25 mouse cellular contexts compared by ENCODE assay signal in the genomic region with DNA sequence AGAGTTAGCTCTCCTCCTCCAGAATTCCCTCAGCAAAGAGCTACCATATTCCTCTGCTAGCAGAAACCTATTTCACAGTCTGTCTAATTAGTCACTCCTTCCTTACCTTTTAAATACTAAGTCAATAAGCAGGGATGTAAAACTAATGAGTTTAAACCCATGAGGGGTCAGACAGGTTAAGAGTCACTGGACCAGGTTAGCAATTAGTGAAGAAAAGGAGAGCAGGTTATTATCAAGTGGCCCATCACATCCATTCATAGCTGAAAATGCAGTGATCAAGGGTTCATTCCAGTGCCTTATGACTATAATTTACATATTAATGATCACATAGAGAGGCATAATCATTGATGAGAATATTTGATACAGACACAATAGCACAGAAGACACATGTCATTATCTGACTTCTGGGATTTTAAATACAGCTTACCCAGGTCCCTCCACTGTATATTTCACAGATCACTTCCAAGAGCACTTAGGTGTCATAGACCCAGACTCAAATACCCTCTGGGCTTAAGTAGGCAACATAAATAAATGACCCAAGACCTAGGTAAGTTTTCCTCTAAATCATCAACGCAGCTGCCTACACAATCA.
A peak's percentile ranks its signal among the peaks of the same experiment; 100 is the strongest.
DNase-seq lines count a peak whose midpoint lies in the region; ATAC-seq and TF ChIP-seq lines count a peak whose summit lies in the region.
"Had no signal": no experiment of that assay in that cellular context is flagged by ENCODE, and none has a peak within 500 bp of the region (broad histone marks: within the 10 kb centered on the region; RNA-seq: fewer than 3 reads in every experiment).

No protein-coding gene starts in this region.

- no peak overlapping the region for H3K4me3 ChIP-seq in hindbrain, embryonic 12.5 days
- H3K4me3 ChIP-seq in hindbrain, postnatal 0 days (ENCODE audit: low read length), result no peak overlapping the region
- no peak overlapping the region for H3K4me3 ChIP-seq in midbrain, embryonic 11.5 days (ENCODE audit: low read depth, low read length)
- H3K4me3 ChIP-seq in midbrain, embryonic 10.5 days, result no peak overlapping the region
- no peak overlapping the region for H3K4me3 ChIP-seq in neural tube, embryonic 13.5 days
- H3K4me3 ChIP-seq in neural tube, embryonic 15.5 days (replicated peaks), result no peak overlapping the region
- H3K4me3 ChIP-seq: embryonic facial prominence, embryonic 10.5 days; embryonic facial prominence, embryonic 13.5 days; erythroblast, embryonic 14.5 days; forebrain, embryonic 12.5 days; forebrain, embryonic 15.5 days; intestine, embryonic 15.5 days had no signal

- no peaks in the 10 kb centered on the region for H3K27me3 ChIP-seq in hindbrain, embryonic 12.5 days
- no peaks in the 10 kb centered on the region for H3K27me3 ChIP-seq in hindbrain, postnatal 0 days (ENCODE audit: insufficient read depth, low read length)
- H3K27me3 ChIP-seq in midbrain, embryonic 11.5 days (ENCODE audit: control insufficient read depth, insufficient read depth, low read length), result no peaks in the 10 kb centered on the region
- no peaks in the 10 kb centered on the region for H3K27me3 ChIP-seq in midbrain, embryonic 10.5 days (ENCODE audit: low read depth, poor library complexity, severe bottlenecking)
- no peaks in the 10 kb centered on the region for H3K27me3 ChIP-seq in neural tube, embryonic 13.5 days
- H3K27me3 ChIP-seq in neural tube, embryonic 15.5 days (replicated peaks), result no peaks in the 10 kb centered on the region
- H3K27me3 ChIP-seq: CH12.LX; embryonic facial prominence, embryonic 13.5 days; forebrain, embryonic 12.5 days; forebrain, embryonic 15.5 days; intestine, embryonic 15.5 days; Patski had no signal

- no peak for TF ChIP-seq CTCF in hindbrain, postnatal 0 days (IDR thresholded peaks at IDR 0.05; ENCODE audit: low read depth)

- DNase-seq in hindbrain, postnatal 0 days (ENCODE audit: low spot score), result no peak
- peak; percentile 23 for DNase-seq in midbrain, embryonic 11.5 days (ENCODE audit: low spot score, missing footprints)
- DNase-seq in midbrain, embryonic 10.5 days (ENCODE audit: low spot score), result no peak
- DNase-seq in neural tube, embryonic 10.5 days (ENCODE audit: extremely low spot score, low spot score), result no peak
- DNase-seq in adrenal gland, adult 2 months, result no peak
- DNase-seq: adrenal gland, postnatal 14 days; B cell, adult 2 months; cerebellum, adult 11-12 months; cerebellum, adult 8-10 months; cerebellum, postnatal 36 days; embryo, embryonic 11 days; gastrocnemius, postnatal 25 days had no signal

- H3K9ac ChIP-seq in hindbrain, embryonic 12.5 days, result no peak overlapping the region
- H3K9ac ChIP-seq in hindbrain, postnatal 0 days (replicated peaks; ENCODE audit: low read length), result no peak overlapping the region
- no peak overlapping the region for H3K9ac ChIP-seq in midbrain, embryonic 11.5 days (ENCODE audit: low read length)
- no peak overlapping the region for H3K9ac ChIP-seq in neural tube, embryonic 13.5 days
- H3K9ac ChIP-seq in neural tube, embryonic 15.5 days (replicated peaks), result no peak overlapping the region
- H3K9ac ChIP-seq: embryonic facial prominence, embryonic 13.5 days; forebrain, embryonic 12.5 days; forebrain, embryonic 15.5 days; intestine, embryonic 15.5 days had no signal

- 0 out of 2 replicates have a peak, but pooled peaks cover 3% of the 10 kb centered on the region for H3K4me1 ChIP-seq in hindbrain, embryonic 12.5 days
- H3K4me1 ChIP-seq in hindbrain, postnatal 0 days (ENCODE audit: insufficient read depth, low read length), result no peaks in the 10 kb centered on the region
- no peaks in the 10 kb centered on the region for H3K4me1 ChIP-seq in midbrain, embryonic 11.5 days (ENCODE audit: control insufficient read depth, insufficient read depth, low read length)
- 0 out of 2 replicates have a peak, but pooled peaks cover 5% of the 10 kb centered on the region for H3K4me1 ChIP-seq in midbrain, embryonic 10.5 days
- peaks cover 7% of the 10 kb centered on the region; the same call in 1 of the 2 replicates for H3K4me1 ChIP-seq in neural tube, embryonic 13.5 days (replicated peaks)
- no peaks in the 10 kb centered on the region; the same call in 1 of the 2 replicates for H3K4me1 ChIP-seq in neural tube, embryonic 15.5 days
- H3K4me1 ChIP-seq: embryonic facial prominence, embryonic 10.5 days; embryonic facial prominence, embryonic 13.5 days; intestine, embryonic 15.5 days had no signal

- no peak overlapping the region for H3K4me2 ChIP-seq in hindbrain, embryonic 12.5 days (replicated peaks)
- no peak overlapping the region for H3K4me2 ChIP-seq in hindbrain, postnatal 0 days (ENCODE audit: low read depth, low read length)
- H3K4me2 ChIP-seq in midbrain, embryonic 11.5 days, result no peak overlapping the region
- H3K4me2 ChIP-seq in neural tube, embryonic 13.5 days, result no peak overlapping the region
- no peak overlapping the region for H3K4me2 ChIP-seq in neural tube, embryonic 15.5 days
- H3K4me2 ChIP-seq: embryonic facial prominence, embryonic 13.5 days; forebrain, embryonic 12.5 days; forebrain, embryonic 15.5 days; heart, embryonic 11.5 days; intestine, embryonic 15.5 days had no signal

- H3K27ac ChIP-seq in hindbrain, embryonic 12.5 days, result peak overlapping the region; percentile 7; the same call in 1 of the 2 replicates
- no peak overlapping the region for H3K27ac ChIP-seq in hindbrain, postnatal 0 days
- no peak overlapping the region for H3K27ac ChIP-seq in midbrain, embryonic 11.5 days (ENCODE audit: low read depth, low read length)
- no peak overlapping the region for H3K27ac ChIP-seq in midbrain, embryonic 10.5 days (replicated peaks)
- H3K27ac ChIP-seq in neural tube, embryonic 13.5 days (replicated peaks), result no peak overlapping the region
- H3K27ac ChIP-seq in neural tube, embryonic 15.5 days (replicated peaks), result no peak overlapping the region
- H3K27ac ChIP-seq: embryonic facial prominence, embryonic 10.5 days; embryonic facial prominence, embryonic 13.5 days; forebrain, embryonic 12.5 days; forebrain, embryonic 15.5 days; intestine, embryonic 15.5 days had no signal

- no peaks in the 10 kb centered on the region for H3K36me3 ChIP-seq in hindbrain, embryonic 12.5 days
- no peaks in the 10 kb centered on the region for H3K36me3 ChIP-seq in hindbrain, postnatal 0 days (ENCODE audit: insufficient read depth, low read length)
- no peaks in the 10 kb centered on the region for H3K36me3 ChIP-seq in midbrain, embryonic 11.5 days (ENCODE audit: control insufficient read depth, insufficient read depth, low read length)
- no peaks in the 10 kb centered on the region for H3K36me3 ChIP-seq in midbrain, embryonic 10.5 days
- no peaks in the 10 kb centered on the region for H3K36me3 ChIP-seq in neural tube, embryonic 13.5 days
- no peaks in the 10 kb centered on the region for H3K36me3 ChIP-seq in neural tube, embryonic 15.5 days
- H3K36me3 ChIP-seq: embryonic facial prominence, embryonic 10.5 days; embryonic facial prominence, embryonic 13.5 days; forebrain, embryonic 12.5 days; forebrain, embryonic 15.5 days; G1E; intestine, embryonic 15.5 days had no signal

- ATAC-seq in hindbrain, embryonic 12.5 days (ENCODE audit: low FRiP score), result 0 out of 2 replicates have a peak, but pooled peaks have one; percentile 35
- no peak for ATAC-seq in hindbrain, postnatal 0 days
- no peak for ATAC-seq in midbrain, embryonic 11.5 days (ENCODE audit: low FRiP score)
- peak; percentile 77 for ATAC-seq in neural tube, embryonic 13.5 days (ENCODE audit: low read depth)
- peak; percentile 72; the same call in 1 of the 2 replicates for ATAC-seq in neural tube, embryonic 15.5 days (ENCODE audit: low FRiP score)
- ATAC-seq: forebrain, embryonic 15.5 days; intestine, embryonic 15.5 days; Patski had no signal

- no peaks in the 10 kb centered on the region for H3K9me3 ChIP-seq in hindbrain, embryonic 12.5 days (replicated peaks)
- no peaks in the 10 kb centered on the region for H3K9me3 ChIP-seq in hindbrain, postnatal 0 days (ENCODE audit: low read length)
- H3K9me3 ChIP-seq in midbrain, embryonic 11.5 days (ENCODE audit: control insufficient read depth, low read length), result no peaks in the 10 kb centered on the region
- no peaks in the 10 kb centered on the region for H3K9me3 ChIP-seq in midbrain, embryonic 10.5 days (replicated peaks)
- no peaks in the 10 kb centered on the region for H3K9me3 ChIP-seq in neural tube, embryonic 13.5 days
- no peaks in the 10 kb centered on the region for H3K9me3 ChIP-seq in neural tube, embryonic 15.5 days (replicated peaks)
- H3K9me3 ChIP-seq: embryonic facial prominence, embryonic 10.5 days; embryonic facial prominence, embryonic 13.5 days; forebrain, embryonic 12.5 days; forebrain, embryonic 15.5 days; intestine, embryonic 15.5 days had no signal

- 63% methylated on average over 1 of the region's 1 CpGs for WGBS in hindbrain, embryonic 12.5 days
- whole genome bisulfite sequencing in hindbrain, postnatal 0 days, result 44% methylated on average over 1 of the region's 1 CpGs
- WGBS in midbrain, embryonic 11.5 days, result 58% methylated on average over 1 of the region's 1 CpGs
- WGBS in midbrain, embryonic 10.5 days, result 65% methylated on average over 1 of the region's 1 CpGs
- 49% methylated on average over 1 of the region's 1 CpGs for WGBS in neural tube, embryonic 13.5 days
- WGBS in neural tube, embryonic 15.5 days, result 33% methylated on average over 1 of the region's 1 CpGs

Comparison
In these comparisons a context has a peak if more than half of its experiments do, and no peak if none do; other contexts are left out.
1. ATAC-seq: peak in hindbrain, embryonic 12.5 days (single experiment), neural tube, embryonic 13.5 days (single experiment) and neural tube, embryonic 15.5 days (single experiment); none in hindbrain, postnatal 0 days (single experiment) and midbrain, embryonic 11.5 days (single experiment).